9 mouse cellular contexts compared by ENCODE assay signal in the genomic region with DNA sequence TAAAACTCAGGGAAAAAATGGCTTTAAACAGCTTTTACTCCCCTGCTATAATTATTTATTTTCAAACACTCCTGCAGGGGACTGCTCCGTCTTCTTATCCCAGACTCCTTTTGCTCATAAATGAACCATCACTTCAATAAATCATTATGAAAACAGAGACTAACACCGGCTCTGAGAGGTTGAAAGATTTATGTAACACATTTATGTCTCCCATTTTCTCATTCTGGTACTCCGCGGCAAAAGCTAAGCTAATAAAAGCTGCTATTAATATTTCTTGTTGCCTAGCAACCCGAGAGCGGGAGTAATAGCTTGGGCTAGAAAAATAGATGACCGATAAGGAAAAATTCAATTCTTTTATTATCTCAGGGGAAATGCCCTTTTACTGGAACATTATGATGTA.
DNase-seq lines count a peak whose midpoint lies in the region; ATAC-seq and TF ChIP-seq lines count a peak whose summit lies in the region.
"Had no signal": no experiment of that assay in that cellular context is flagged by ENCODE, and none has a peak within 500 bp of the region (broad histone marks: within the 10 kb centered on the region; RNA-seq: fewer than 3 reads in every experiment).

No protein-coding gene starts in this region.

- TF ChIP-seq CTCF in hindbrain, postnatal 0 days (IDR thresholded peaks at IDR 0.05; ENCODE audit: low read depth), result no peak

- H3K27me3 ChIP-seq in hindbrain, embryonic 12.5 days, result peaks cover 25% of the 10 kb centered on the region
- peaks cover 6% of the 10 kb centered on the region; the same call in 1 of the 2 replicates for H3K27me3 ChIP-seq in hindbrain, embryonic 11.5 days (ENCODE audit: control insufficient read depth, insufficient read depth, low read length)
- H3K27me3 ChIP-seq in lung, embryonic 16.5 days (ENCODE audit: control insufficient read depth, insufficient read depth, low read depth, low read length), result peaks cover 8% of the 10 kb centered on the region
- H3K27me3 ChIP-seq in hindbrain, postnatal 0 days (ENCODE audit: insufficient read depth, low read length), result peaks cover 24% of the 10 kb centered on the region
- H3K27me3 ChIP-seq in neural tube, embryonic 13.5 days, result peaks cover 78% of the 10 kb centered on the region

- no peak overlapping the region for H3K4me2 ChIP-seq in hindbrain, embryonic 12.5 days (replicated peaks)
- no peak overlapping the region for H3K4me2 ChIP-seq in hindbrain, embryonic 11.5 days (replicated peaks; ENCODE audit: low read depth, low read length)
- peak overlapping the region; percentile 17; the same call in 1 of the 2 replicates for H3K4me2 ChIP-seq in lung, embryonic 16.5 days (ENCODE audit: low read depth, low read length)
- H3K4me2 ChIP-seq in hindbrain, postnatal 0 days (ENCODE audit: low read depth, low read length), result no peak overlapping the region; the same call in 1 of the 2 replicates
- H3K4me2 ChIP-seq in neural tube, embryonic 13.5 days, result 0 out of 2 replicates have a peak overlapping the region, but pooled peaks have one; percentile 22

- no peak overlapping the region for H3K9ac ChIP-seq in hindbrain, embryonic 12.5 days
- no peak overlapping the region for H3K9ac ChIP-seq in hindbrain, embryonic 11.5 days (ENCODE audit: low read depth, low read length)
- H3K9ac ChIP-seq in lung, embryonic 16.5 days (ENCODE audit: low read length), result no peak overlapping the region
- H3K9ac ChIP-seq in hindbrain, postnatal 0 days (replicated peaks; ENCODE audit: low read length), result no peak overlapping the region
- no peak overlapping the region for H3K9ac ChIP-seq in neural tube, embryonic 13.5 days

- H3K27ac ChIP-seq in hindbrain, embryonic 12.5 days, result peak overlapping the region; percentile 76
- no peak overlapping the region for H3K27ac ChIP-seq in hindbrain, embryonic 11.5 days (ENCODE audit: low read depth, low read length)
- no peak overlapping the region for H3K27ac ChIP-seq in lung, embryonic 16.5 days (ENCODE audit: low read length)
- peak overlapping the region; percentile 13; the same call in 1 of the 2 replicates for H3K27ac ChIP-seq in hindbrain, postnatal 0 days
- H3K27ac ChIP-seq in neural tube, embryonic 13.5 days (replicated peaks), result peak overlapping the region; percentile 77

- WGBS in hindbrain, embryonic 12.5 days, result 66% methylated on average over 7 of the region's 7 CpGs
- 72% methylated on average over 7 of the region's 7 CpGs for WGBS in hindbrain, embryonic 11.5 days
- 40% methylated on average over 7 of the region's 7 CpGs for WGBS in lung, embryonic 16.5 days
- 49% methylated on average over 7 of the region's 7 CpGs for WGBS in hindbrain, postnatal 0 days
- 28% methylated on average over 7 of the region's 7 CpGs for WGBS in neural tube, embryonic 13.5 days

- no peaks in the 10 kb centered on the region for H3K9me3 ChIP-seq in hindbrain, embryonic 12.5 days (replicated peaks)
- H3K9me3 ChIP-seq in hindbrain, embryonic 11.5 days (ENCODE audit: control insufficient read depth, low read length), result no peaks in the 10 kb centered on the region
- H3K9me3 ChIP-seq in lung, embryonic 16.5 days (ENCODE audit: control insufficient read depth, low read length), result no peaks in the 10 kb centered on the region
- no peaks in the 10 kb centered on the region for H3K9me3 ChIP-seq in hindbrain, postnatal 0 days (ENCODE audit: low read length)
- no peaks in the 10 kb centered on the region for H3K9me3 ChIP-seq in neural tube, embryonic 13.5 days

- H3K36me3 ChIP-seq in hindbrain, embryonic 12.5 days, result no peaks in the 10 kb centered on the region
- H3K36me3 ChIP-seq in hindbrain, embryonic 11.5 days (ENCODE audit: control insufficient read depth, insufficient read depth, low read length), result no peaks in the 10 kb centered on the region
- no peaks in the 10 kb centered on the region for H3K36me3 ChIP-seq in lung, embryonic 16.5 days (ENCODE audit: control insufficient read depth, insufficient read depth, low read length)
- H3K36me3 ChIP-seq in hindbrain, postnatal 0 days (ENCODE audit: insufficient read depth, low read length), result no peaks in the 10 kb centered on the region
- no peaks in the 10 kb centered on the region for H3K36me3 ChIP-seq in neural tube, embryonic 13.5 days

- ATAC-seq in hindbrain, embryonic 12.5 days (ENCODE audit: low FRiP score), result 0 out of 2 replicates have a peak, but pooled peaks have one; percentile 14
- no peak for ATAC-seq in hindbrain, embryonic 11.5 days (ENCODE audit: low FRiP score)
- ATAC-seq in lung, embryonic 16.5 days (ENCODE audit: low read depth), result no peak
- no peak for ATAC-seq in hindbrain, postnatal 0 days
- ATAC-seq in neural tube, embryonic 13.5 days (ENCODE audit: low read depth), result peak; percentile 66; the same call in 1 of the 2 replicates

- peaks cover 16% of the 10 kb centered on the region for H3K4me1 ChIP-seq in hindbrain, embryonic 12.5 days
- no peaks in the 10 kb centered on the region for H3K4me1 ChIP-seq in hindbrain, embryonic 11.5 days (replicated peaks; ENCODE audit: control insufficient read depth, insufficient read depth, low read length)
- 0 out of 2 replicates have a peak, but pooled peaks cover 3% of the 10 kb centered on the region for H3K4me1 ChIP-seq in lung, embryonic 16.5 days (replicated peaks; ENCODE audit: control insufficient read depth, insufficient read depth, low read length)
- 0 out of 2 replicates have a peak, but pooled peaks cover 7% of the 10 kb centered on the region for H3K4me1 ChIP-seq in hindbrain, postnatal 0 days (ENCODE audit: insufficient read depth, low read length)
- peaks cover 44% of the 10 kb centered on the region for H3K4me1 ChIP-seq in neural tube, embryonic 13.5 days (replicated peaks)

- DNase-seq in hindbrain, embryonic 11.5 days (ENCODE audit: low spot score), result no peak
- DNase-seq in lung, postnatal 10 days, result no peak
- DNase-seq in hindbrain, postnatal 0 days (ENCODE audit: low spot score), result peak; percentile 58
- DNase-seq in thymus, adult 18-20 months, result no peak
- DNase-seq in B cell, adult 2 months, result no peak
- DNase-seq: adrenal gland, adult 8-10 months had no signal

- no peak overlapping the region for H3K4me3 ChIP-seq in hindbrain, embryonic 12.5 days
- H3K4me3 ChIP-seq in hindbrain, embryonic 11.5 days (ENCODE audit: low read depth, low read length), result no peak overlapping the region
- no peak overlapping the region for H3K4me3 ChIP-seq in lung, embryonic 16.5 days (ENCODE audit: low read length)
- no peak overlapping the region for H3K4me3 ChIP-seq in hindbrain, postnatal 0 days (ENCODE audit: low read length)
- H3K4me3 ChIP-seq in neural tube, embryonic 13.5 days, result no peak overlapping the region

Comparison
In these comparisons a context has a peak if more than half of its experiments do, and no peak if none do; other contexts are left out.
1. ATAC-seq: peak in hindbrain, embryonic 12.5 days (single experiment) and neural tube, embryonic 13.5 days (single experiment); none in hindbrain, embryonic 11.5 days (single experiment), lung, embryonic 16.5 days (single experiment) and hindbrain, postnatal 0 days (single experiment).
2. H3K27ac ChIP-seq: peak in hindbrain, embryonic 12.5 days (single experiment), hindbrain, postnatal 0 days (single experiment) and neural tube, embryonic 13.5 days (single experiment); none in hindbrain, embryonic 11.5 days (single experiment) and lung, embryonic 16.5 days (single experiment).
3. H3K4me2 ChIP-seq: peak in lung, embryonic 16.5 days (single experiment) and neural tube, embryonic 13.5 days (single experiment); none in hindbrain, embryonic 12.5 days (single experiment), hindbrain, embryonic 11.5 days (single experiment) and hindbrain, postnatal 0 days (single experiment).